Mouse (Mus musculus) ovary, postnatal 14 days (tissue): ENCODE data around the gene Fto.

Experiments
- DNase-seq: peaks from one replicate; pipeline ENCODE4 v3.0.0; 2022; ENCODE audit warnings: low spot score

Gene Fto

DNA sequence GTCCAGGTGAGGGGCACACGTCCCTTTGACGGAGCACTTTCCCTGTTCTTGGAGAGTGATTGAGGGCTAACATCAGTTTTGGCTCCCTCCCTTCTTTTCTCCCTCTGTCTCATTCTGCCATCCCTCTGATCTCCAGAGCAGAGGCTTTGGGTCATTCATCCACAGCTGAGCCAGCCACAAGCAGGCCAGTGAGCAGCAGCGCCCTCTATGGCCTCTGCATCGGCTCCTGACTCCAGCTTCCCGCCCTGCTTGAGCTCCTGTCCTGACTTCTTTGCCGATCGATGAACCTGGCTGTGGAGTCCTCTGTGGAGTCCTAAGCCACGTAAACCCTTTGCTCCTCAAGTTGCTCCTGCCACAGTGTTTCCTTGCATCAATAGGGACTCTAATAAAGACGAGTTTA is 10.9 kb downstream of the Fto start:
- DNase-seq: no peak

DNA sequence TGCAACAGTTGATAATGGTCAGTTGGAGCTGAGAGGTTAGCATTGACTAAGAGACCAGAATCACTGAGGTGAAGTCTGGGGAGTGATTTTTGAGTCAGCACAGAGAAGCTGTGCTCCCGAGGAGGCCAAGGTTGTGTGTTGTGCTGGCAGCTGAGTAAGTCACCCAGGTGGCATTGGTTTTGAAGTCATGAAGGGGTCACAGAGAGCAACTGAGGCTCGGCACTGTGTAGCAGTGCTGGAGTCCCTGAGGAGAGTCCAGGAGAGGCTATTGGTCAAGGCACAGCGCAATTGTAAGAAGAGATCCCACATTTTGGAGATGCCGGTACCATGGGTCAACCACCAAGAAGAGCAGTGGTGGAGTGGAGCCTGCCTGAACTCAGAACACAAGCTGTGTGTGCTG is 11.6 kb downstream of the Fto start:
- DNase-seq: no peak

DNA sequence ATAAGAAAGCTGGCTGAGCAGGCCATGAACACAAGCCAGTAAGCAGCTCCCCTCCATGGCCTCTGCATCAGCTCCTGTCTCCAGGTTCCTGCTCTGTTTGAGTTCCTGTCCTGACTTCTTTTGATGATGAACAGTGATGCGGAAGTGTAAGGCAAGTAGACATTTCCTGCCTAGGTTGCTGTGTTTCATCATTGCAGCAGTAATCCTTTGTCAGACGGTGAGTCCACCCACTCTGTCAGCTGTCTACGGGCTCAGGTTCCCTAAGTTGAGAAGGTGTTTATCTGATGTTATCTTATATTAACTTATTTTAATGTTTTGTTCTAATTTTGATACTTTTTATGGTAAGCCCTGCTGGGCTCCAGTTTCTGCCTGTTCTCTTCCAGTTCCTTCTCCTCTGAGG is 12.7 kb downstream of the Fto start:
- no peak for DNase-seq

DNA sequence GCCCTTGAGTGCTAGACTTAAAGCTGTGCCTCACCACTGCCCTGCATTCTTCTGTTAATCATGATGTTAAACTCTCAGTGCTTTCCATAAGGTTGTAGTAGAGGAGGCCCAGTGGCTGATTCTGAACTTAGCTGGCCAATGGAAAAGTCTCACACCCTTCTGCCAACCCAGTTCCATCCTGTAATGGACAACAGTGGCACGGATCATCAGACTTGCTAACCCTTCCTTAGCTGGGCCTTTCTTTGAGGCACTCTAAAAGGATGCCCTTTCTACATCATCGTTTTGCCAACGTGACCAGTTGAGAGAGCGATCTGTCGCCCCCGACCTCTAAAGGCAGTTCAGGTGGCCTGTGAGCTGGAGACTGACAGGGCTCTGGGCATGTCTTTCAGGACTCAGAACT is 13.6 kb downstream of the Fto start:
- DNase-seq: no peak

DNA sequence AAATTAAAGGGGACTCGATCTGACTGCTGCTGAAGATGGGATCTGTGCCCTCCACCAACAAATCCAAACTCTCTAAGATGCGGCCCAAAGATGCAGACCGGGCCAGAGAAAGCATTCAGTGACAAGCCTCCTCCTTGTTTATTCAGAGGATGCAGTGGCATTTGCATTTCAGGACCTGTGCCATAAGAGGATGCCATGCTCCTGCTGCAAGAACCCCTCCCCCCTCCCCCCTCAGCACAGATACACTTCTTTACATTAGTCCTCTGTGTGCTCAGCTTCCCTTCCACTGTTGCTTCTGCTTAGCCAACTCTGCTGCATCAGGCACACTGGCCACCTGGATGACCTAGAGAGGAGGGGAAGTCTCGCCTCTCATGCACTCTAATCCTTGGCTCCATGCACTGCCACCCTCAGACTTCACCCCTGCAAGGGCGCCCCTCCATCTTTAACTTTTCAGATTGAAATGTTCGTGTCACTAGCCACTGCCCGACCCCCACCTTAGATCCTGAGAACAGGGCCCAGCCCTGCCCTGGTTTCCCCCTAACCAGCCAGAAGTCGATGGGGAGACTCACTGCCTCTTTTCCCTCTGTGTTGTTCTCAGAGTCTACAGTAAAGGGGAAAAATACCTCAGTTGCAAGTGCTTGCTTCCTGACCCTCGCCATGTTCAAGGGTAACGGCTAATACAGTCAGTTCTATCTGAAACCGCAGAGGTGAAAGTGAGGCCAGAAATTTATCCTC is 14.3 kb downstream of the Fto start:
- no peak for DNase-seq

DNA sequence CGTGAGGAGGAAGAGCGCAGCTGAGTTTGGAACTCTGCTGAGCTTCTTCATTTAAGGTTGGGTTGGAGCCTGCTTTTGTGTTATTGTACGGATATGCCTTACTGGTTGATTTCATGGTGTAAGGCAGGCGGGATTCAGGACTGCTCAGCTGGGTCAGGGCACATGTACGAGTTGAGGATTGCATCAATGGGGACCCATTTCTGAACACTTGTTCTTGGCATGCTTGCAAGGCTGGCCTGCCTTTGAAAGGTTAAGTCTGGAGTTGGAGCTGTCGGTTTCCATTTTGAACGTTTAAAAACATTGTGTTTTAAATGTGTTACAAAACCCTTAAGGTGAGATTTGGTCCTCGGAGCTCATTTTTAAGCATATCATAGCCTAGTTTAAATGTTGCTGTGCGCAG is 15.7 kb downstream of the Fto start:
- DNase-seq: no peak

DNA sequence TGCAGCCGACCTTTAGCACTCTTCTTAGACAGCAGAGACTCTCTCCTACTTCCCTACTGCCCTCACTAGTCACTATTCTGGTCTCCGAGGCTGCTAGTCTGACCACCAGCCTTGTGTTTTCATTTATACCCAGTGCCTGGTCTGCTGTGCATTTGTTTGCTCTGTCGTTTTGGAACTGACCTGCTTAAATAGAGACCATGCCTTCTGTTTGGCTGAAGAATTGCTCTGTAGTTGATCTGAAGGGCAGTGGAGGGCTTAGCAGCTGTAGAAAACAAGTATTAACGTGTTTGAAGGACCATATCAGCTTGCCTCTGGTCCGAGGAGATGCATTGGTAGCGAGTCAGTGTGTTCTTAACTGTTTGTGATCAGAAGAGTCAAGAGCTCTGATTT is 16.1 kb downstream of the Fto start:
- DNase-seq: no peak

DNA sequence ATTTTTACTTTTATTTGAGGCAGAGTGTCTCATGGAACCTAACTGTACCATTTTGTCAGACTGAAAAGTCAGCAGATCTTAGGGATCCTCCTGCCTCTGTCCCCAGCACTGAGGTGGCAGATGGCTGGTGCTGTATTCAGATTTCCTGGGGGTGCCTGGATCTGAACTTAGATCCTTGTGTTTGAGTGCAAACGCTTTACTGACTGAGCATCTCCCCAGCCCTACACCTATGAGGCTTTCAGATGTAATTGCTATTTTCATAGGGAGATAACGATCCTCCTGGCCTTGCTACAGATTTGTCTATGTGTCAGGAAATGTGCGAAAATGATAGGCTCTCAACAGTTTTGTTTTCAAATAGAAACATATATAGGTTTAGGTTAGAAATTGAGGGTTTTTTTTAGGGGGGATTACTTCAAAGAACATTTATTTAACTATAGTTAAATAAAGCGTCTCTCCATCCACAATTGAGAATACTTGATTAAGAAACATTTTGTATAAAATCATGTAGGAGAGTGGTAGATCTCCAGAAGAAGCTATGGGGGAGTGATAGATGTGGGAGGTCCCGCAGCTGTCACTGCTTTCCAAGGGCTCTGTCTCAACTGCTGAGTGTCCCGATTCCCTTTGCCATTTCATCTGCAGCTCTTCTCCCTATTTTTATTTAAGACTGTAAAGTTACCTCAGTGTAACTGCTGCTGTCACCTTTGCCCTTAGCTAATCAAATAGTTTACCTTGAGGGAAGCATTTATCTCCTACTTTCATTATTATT is 25.2 kb downstream of the Fto start:
- no peak for DNase-seq

DNA sequence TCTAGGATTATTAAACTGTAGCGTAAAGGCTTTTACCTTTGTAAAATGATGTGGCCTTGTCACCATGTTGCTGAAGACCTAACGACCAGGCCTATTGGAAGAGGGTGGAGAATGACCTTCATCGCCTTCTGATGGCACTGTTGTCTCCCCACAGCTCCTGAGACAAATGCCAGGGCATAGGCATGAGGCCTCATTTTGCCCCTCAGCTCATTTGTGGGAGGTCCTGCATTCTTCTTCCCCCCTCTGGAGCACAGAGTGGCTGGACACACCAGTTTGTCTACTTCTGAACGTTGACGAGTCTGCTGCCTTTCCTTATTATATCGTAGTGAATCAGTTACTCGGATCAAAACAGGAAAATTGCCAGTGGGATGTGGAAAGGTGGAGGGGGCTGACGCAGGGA is 26.3 kb downstream of the Fto start:
- no peak for DNase-seq

DNA sequence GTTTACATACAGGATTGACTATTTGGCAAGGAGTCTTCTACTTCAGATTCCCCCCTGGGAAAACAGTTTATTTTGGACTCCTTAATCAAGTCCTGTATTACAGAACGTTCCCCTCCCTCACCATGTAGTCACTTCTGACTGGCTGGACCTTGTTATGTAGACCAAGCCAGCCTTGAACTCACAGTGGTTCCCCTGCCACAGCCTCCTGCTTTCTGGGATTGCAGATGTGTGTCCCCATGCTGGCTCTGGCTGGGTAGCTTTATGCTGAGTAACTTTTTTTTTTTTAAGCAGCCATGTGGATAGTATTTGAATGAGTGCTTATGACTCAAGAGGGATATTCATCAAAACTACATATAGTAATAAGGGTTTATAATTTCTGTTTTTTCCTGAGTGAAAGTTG is 27.4 kb downstream of the Fto start:
- no peak for DNase-seq

DNA sequence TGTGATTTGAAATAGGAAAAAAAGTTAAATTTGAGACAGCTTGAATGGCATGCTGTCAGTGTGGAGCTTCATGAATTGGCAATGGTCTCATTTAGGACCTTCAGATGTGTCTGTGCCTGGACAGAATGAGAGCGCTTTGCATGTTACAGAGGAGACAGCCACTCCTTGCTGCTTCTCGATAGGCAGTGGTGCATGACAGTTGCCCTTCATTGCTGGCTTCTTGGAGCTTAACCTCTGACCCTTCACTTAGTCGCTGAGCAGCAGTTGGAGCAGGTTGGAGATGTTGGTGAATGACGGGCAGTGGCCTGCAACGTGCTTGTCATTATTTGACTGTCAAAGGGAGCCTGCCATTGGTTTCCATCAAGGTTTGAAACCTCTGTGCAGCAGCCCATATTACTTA is 28.9 kb downstream of the Fto start:
- no peak for DNase-seq

DNA sequence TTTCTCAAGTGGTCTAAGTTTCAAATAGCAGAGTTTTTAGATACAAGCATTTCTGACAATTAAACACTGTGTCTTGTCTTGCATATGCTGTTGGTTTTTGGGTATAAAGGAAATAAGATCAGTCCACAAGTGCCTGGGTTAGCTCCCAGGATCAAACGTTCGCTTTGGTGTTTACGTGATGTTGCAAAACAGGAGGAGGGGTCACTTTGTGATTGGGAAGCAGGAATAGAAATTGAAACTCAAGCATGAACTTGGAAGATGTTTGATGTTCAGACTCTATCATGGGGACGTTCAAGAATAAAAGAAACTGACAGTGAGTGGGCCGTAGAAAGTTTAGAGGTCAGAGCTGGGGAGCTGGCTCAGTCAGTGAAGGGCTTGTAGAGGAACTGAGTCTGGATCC is 29.5 kb downstream of the Fto start:
- no peak for DNase-seq

DNA sequence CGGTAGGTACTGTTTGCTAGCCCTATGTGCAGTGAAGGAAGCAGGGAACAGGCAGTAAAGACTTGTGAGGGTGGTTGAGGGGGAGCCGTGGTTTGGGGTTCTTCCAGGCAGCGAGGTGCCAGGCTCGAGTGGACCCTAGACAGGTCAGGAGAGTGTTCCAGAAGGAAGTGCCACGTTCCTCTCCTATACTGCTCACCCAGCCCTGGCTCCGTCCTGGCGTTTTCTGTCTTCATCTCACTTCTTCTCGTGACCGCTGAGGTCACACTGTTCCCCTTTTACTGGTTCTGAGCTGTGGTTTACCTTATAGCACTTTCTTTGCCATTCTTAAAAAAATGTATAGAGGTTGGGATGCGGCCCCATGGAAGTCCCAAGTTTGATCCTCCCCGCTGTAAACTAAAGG is 31.3 kb downstream of the Fto start:
- no peak for DNase-seq

DNA sequence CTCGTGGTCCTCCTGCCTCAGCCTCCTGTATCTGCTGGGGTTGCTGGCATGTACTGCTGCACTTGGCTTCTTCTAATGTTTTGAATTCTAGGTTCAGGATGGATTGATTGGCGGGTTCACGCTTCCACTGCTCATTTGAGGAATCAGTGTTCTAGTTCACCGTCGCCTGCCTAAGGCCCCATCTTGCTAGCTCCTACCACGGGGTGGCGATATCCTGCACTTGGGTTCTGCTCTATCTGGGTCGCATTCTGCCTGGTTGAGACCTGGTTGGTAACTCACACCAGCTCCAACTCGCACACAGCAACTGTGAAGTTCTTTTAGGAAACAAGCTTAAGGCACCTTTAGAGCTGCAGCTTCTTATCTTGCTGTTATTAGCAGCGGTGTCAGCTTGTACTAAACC is 33.8 kb downstream of the Fto start:
- no peak for DNase-seq

DNA sequence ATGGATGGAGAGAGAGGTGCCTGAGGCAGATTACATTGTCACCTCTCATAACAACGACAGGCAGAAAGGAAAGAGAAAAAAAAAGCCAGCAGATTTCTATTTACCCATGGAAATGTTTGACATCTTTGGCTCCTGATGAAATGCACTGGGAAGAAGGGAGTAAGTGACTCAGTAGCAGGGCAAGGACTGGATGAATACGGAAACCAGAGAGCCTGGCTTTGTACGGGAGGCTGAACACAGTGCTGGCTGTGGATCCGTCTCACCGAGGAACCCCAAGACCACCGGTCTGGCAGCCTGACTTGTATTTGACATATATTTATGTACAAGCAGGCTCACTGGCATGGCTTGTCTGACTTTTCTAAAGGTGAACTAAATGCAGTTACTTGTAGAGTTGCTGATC is 34.3 kb downstream of the Fto start:
- DNase-seq: no peak

DNA sequence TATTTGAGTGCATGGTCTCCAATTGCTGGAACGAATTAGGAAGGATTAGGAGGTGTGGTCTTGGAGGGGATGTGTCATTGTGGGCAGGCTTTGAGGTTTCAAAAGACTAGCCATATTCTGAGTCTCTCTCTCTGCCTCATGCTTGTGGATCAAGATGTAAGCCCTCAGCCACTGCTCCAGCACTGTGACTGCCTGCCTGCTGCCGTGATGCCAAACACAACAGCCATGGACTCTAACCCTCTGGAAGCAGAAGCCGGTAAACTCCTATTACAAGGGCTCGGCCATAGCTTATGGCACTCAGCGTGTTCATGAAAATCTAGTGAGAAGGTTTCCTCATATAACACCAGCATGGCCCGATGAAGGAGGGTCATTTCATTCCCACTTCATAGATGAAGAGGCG is 36.5 kb downstream of the Fto start:
- DNase-seq: no peak

DNA sequence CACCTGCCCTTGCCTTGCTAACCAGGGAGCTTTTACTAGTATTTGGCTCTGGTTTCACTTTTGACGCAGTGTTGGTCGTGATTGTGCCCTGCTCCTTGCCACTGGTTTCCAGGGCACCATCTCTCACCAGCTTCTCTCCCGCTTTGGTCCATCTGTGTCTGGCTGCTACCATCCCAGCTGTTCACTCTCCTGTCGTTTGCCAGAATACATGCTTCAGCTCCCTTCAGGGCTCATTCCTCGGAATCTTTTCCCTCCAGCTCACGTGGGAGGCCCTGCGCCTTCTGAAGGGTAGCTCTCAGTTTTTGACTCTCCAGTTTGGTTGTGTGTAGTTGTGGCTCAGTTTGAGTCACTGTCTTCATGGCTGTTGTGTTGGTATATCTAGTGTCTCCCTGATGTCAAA is 37.3 kb downstream of the Fto start:
- DNase-seq: no peak

DNA sequence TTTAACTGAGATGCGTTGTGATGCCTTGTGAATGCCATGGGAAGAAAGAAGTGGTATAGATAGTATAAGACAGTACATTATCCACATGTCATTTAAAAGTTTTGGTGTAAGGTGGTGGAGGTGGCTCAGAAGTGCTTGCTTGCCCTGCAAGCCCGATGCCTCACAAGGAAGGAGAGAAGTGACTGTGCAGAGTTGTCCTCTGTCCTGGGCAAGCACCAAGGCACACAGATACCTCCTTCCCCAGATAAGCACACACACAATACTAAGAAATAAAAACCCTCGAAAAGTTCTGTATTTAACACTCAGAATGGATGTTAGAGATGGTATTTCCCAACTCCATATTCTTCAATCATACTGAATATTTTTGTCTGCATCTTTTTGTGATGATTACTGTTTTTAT is 39.3 kb downstream of the Fto start:
- DNase-seq: no peak

DNA sequence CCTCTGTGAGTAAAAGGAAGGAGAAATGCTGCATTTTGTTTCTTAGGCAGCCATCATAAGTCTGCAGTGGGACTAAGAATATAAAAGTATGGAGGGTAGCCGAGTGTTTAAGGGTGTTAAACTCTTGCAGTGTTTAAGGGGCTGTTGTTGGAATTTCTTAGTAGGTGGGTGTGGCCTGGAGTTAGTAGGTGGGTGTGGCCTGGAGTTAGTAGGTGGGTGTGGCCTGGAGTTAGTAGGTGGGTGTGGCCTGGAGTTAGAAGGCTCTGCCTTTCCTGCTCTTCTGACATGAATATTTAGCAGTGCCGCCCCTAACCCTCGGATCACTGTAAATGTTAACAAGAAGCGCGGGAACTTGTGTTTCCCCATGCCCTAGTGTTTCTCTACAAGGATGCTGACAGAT is 39.7 kb downstream of the Fto start:
- DNase-seq: no peak

DNA sequence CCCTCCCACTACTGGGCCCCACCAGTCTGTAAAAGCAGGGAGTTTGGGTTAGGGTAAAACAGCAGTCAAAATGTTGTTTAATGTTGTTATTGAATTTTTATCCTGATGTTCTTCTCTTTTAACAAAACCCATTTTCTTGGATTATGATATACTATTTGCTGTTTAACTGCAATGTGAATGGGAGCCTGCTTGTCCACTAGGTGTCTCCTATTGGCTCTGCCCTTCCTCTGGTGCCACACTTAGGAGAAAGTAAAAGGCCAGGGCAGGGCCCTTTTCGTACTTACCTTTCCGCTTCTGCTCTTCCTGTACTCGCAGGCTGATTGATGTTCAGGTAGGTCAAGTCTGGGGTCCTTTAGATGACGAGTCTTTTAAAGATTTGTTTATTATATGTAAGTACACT is 40.6 kb downstream of the Fto start:
- no peak for DNase-seq

DNA sequence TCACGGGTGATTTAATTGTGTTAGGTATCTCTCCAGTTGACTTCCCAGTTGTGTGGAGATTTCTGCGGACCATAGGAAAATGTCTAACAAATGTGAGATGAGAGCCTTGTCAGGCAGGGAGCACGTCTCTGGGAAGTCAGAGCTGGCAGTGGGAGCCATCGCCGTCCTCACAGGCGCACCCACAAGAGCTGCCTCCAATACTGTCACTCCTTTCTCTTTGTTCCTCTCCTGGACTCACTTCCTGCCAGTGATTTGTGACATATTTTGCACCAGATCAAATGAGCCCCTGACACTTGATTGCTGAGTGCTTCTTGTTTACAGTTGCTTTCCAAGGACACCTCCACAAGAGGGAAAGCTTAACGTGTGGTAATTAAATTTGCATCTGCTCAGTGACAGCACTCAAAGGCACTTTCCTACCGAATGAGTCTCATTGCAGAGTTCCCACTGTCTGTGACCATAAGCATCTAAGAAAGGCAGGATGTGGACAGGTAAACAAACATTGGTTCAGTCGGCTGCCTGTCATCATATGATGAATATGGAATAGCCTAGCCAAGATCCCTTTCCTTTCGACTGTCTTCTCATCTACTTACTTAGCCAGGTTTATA is 42.1 kb downstream of the Fto start:
- DNase-seq: no peak

DNA sequence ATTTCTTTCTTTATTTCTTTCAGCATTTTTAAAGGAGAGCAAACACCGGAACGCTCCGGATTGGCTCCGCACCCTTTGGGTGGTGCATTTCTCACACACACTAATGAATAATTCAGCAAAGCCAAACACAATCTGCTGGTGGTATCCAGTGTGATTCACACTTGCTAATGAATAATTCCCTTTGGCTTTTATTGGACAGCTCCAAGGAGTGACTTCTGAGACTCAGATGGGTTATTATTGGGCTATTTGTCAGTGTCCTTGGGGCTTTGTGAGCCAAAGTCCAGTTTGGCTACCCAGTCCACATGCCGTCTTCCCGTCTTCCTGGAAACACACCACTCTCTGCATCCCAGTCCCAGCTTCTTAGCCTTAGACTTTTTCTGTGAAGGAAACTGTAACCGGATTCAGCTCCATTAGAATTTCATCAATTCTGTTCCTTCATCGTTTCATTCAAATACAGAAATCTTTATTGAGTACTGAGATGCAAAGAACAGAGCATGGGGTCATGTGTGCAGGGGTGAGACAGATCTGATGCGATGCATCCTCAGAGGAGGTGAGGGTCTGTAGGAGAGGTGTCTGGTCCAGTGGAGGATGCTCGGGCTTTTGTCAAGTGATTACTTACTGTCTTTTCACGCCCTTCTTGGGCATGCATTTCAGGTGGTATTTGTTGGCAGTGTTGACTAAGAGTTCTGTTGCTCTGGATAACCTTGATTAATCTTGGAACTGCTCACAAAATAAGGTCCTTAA is 42.8 kb downstream of the Fto start:
- no peak for DNase-seq

DNA sequence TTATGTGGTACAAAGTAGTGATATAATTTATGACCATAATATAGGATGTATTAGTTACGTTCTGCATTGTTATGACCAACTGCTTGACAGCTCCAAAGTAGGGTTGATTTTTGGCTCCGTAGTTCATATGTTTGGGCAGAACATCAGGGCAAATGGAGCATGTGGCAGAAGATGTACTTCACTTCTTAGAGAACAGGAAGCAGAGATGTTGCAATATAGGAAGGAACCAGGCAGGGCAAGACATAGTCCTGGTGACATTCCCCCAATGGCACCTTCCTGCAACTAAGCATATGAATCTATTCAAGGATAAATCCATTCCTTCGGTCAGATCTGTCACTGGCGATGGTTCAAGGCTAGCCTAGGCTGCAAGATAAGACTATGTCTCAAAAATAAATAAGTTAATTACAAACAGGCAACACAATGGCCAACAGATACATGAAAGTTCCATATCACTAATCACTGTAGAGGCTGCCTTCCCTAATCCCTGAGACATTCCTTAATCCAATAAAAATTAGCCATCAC is 44.2 kb downstream of the Fto start:
- no peak for DNase-seq
